Mouse (Mus musculus): ENCODE measurements around the gene Tspan9. TPM values are rescaled to one million over a fixed set of nuclear protein-coding genes. Genes with fewer than 3 reads are reported as not detected.

Gene Tspan9
- polyA plus RNA-seq, 1 experiment from 2014 or later, result 102 TPM

DNA sequence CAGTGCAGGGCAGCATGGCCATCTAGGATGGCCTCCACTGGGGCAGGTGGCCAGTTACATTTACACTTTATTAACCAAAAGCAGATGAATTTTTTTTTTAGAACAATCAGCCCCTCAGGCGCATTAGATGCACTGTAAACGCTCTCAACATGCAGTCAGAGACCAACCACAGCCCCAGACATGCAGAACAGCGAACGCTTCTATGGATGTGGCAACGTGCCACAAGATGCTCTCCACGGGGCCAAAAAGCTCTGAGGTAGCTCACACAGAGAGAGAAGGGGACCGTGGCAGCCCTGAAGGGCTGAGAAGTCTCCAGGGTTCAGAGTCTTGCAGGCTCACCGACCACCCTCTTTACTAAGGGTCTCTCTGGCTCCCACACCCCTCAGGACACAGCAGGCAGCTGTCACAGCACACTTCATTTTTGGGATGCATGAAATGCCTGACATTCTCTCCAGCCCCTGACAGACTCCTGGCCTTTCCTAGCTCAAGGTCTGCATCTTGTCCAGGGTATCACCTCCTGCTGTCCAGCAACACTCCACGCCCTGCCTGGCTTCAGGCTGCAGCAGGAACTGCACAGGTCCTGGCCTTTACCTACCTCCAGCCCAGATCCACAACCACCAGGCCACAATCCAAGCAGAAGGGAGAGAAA is 63.7 kb downstream of the Tspan9 start:
- ATAC-seq, result no peak
- no peaks in the 10 kb centered on the region for H3K27me3 ChIP-seq (replicated peaks)
- H3K9ac ChIP-seq, result no peak overlapping the region
- no peaks in the 10 kb centered on the region for H3K36me3 ChIP-seq
- H3K9me3 ChIP-seq, result no peaks in the 10 kb centered on the region
- 67% methylated on average over 9 of the region's 9 CpGs for WGBS
- H3K4me2 ChIP-seq (replicated peaks), result no peak overlapping the region
- H3K27ac ChIP-seq, result no peak overlapping the region
- H3K4me1 ChIP-seq (replicated peaks), result peaks cover 41% of the 10 kb centered on the region
- no peak overlapping the region for H3K4me3 ChIP-seq (replicated peaks)

DNA sequence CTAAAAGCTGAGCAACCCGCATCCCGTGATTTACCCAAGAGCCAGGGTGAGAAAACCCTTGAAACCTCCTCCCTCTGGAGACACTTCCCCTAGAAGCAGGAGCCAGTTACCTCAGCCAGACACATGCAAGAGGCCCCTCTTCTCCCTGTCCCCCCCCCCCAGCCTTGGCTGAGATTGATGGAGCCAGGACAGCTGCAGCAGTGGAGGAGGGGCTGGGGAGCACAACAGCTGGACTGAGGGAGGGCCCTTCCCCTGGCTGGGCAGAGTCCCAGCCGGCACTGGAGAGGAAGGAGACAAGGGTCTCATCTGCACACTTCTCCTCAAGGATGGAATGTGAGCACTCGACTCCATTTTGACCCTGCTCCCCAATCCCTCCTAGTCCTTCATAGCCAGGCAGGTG is 64.9 kb downstream of the Tspan9 start:
- Histone ChIP-seq H3K4me2 (replicated peaks) (no peak overlapping the region), H3K4me3 (replicated peaks) (no peak overlapping the region), H3K9ac (no peak overlapping the region), H3K27ac (peak overlapping the region; percentile 1; the same call in 1 of the 2 replicates), H3K4me1 (replicated peaks) (peaks cover 41% of the 10 kb centered on the region), H3K27me3 (replicated peaks) (no peaks in the 10 kb centered on the region), H3K9me3 (no peaks in the 10 kb centered on the region), H3K36me3 (no peaks in the 10 kb centered on the region)
- WGBS, result 27% methylated on average over 4 of the region's 4 CpGs
- peak; percentile 77 for ATAC-seq

DNA sequence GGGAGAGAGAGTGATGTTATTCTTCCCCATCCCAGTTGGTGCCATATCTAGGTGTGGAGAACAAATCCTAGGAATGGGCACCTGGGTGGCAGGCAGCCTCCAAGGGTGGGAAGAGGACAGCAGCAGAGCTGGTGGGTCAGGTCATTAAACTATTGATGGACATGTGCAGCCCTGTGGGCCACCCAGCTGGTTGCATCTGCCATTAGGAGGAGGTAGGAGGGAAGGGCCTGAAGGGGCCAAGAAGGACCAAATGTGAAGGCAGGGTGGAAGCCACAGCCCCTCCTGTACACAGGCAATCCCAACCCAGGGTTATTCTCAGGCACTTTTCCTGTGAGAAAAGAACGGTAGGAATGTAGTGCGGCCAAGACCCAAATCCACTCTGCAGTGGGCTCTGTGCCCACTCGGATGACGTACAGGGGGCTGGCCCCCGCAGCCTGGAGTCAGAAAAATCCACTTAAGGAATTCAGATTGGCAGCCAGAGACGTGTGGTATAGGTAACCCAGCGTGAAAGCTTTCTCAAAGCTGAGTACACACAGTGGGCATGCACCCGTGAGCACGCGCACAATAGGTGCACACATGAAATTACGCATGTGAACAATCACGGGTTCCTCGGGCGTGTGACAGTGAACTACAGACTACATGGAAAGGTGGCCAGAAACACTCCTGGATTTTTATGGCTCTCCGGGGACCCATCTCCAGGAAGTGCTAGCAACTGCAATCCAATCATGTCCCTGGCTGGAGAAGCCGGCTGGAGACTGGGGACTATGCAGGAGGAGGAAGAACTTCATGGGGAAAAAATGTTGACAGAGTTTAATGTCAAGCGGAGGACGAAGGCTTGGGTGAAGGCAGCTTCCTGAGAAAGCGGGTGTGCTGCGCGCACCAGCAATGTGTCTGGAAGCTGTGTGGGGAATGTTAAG is 67.0 kb downstream of the Tspan9 start:
- Histone ChIP-seq H3K27ac (peak overlapping the region; percentile 56), H3K9ac (no peak overlapping the region), H3K9me3 (no peaks in the 10 kb centered on the region), H3K4me3 (replicated peaks) (no peak overlapping the region), H3K4me1 (replicated peaks) (peaks cover 41% of the 10 kb centered on the region), H3K27me3 (replicated peaks) (no peaks in the 10 kb centered on the region), H3K4me2 (replicated peaks) (no peak overlapping the region), H3K36me3 (no peaks in the 10 kb centered on the region)
- ATAC-seq, result peak; percentile 48
- WGBS, result 62% methylated on average over 21 of the region's 21 CpGs

DNA sequence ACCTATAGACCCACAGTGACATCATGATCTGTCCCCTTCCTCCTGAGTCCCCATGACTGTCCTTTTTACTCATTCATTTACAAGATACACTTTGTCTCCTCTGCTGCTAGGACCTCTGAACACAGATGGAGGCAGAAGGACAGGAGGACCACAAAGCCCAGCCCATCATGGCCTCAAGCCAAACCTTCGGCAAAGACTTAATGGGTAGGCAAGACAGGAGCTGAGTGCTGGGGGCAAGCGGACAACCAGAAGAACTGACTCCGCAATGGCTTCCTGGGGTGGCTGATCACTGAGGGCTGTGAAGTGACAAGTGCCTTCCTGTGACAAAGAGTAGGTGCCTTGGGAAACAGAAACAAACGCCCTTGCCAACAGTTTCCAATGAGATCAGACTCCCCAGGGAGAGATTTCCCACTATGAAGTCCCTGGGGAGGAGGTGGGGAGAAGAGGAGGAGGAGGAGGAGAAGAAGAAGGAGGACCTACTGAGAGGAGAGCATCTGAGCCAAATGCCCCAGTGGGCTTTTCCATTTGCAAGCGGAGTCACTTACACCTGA is 67.9 kb downstream of the Tspan9 start:
- Histone ChIP-seq H3K4me1 (replicated peaks) (peaks cover 41% of the 10 kb centered on the region), H3K27me3 (replicated peaks) (no peaks in the 10 kb centered on the region), H3K36me3 (no peaks in the 10 kb centered on the region), H3K4me2 (replicated peaks) (no peak overlapping the region), H3K27ac (no peak overlapping the region), H3K4me3 (replicated peaks) (no peak overlapping the region), H3K9me3 (no peaks in the 10 kb centered on the region), H3K9ac (no peak overlapping the region)
- 69% methylated on average over 5 of the region's 5 CpGs for WGBS
- ATAC-seq, result no peak

DNA sequence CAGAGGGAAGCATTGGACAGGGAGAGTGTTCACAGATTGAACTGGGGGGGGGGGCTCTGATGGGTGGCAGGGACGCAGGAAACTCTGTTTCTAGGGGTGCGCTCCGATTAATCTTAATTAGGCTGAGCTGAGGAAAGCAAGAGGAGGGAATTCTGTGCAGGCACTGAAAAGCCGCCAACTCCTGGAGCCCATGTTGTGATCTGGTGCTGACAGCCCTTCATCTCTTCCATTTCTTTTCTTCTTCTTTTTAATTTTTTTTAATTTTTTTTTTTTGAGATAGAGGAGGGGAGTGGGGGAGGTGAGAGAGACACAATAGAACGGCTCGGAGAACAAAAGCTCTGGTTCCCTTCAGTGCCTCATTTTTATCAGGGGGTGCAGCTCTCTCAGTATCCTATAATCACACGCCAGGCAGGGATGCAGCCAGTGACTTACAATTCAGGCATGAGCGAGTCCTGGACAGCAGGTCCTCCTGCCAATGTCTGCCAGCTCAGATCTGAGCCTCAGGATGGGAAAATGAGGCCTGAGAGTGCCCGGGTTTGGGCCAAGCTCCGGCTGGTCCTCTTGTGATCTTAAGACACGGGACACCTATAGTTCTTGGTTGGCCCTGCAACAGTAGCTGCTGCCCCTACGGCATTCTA is 72.4 kb downstream of the Tspan9 start:
- Histone ChIP-seq H3K9me3 (no peaks in the 10 kb centered on the region), H3K27me3 (replicated peaks) (no peaks in the 10 kb centered on the region), H3K4me3 (replicated peaks) (no peak overlapping the region), H3K36me3 (no peaks in the 10 kb centered on the region), H3K9ac (no peak overlapping the region), H3K27ac (no peak overlapping the region), H3K4me2 (replicated peaks) (no peak overlapping the region), H3K4me1 (replicated peaks) (peaks cover 14% of the 10 kb centered on the region)
- 85% methylated on average over 12 of the region's 12 CpGs for WGBS
- no peak for ATAC-seq

DNA sequence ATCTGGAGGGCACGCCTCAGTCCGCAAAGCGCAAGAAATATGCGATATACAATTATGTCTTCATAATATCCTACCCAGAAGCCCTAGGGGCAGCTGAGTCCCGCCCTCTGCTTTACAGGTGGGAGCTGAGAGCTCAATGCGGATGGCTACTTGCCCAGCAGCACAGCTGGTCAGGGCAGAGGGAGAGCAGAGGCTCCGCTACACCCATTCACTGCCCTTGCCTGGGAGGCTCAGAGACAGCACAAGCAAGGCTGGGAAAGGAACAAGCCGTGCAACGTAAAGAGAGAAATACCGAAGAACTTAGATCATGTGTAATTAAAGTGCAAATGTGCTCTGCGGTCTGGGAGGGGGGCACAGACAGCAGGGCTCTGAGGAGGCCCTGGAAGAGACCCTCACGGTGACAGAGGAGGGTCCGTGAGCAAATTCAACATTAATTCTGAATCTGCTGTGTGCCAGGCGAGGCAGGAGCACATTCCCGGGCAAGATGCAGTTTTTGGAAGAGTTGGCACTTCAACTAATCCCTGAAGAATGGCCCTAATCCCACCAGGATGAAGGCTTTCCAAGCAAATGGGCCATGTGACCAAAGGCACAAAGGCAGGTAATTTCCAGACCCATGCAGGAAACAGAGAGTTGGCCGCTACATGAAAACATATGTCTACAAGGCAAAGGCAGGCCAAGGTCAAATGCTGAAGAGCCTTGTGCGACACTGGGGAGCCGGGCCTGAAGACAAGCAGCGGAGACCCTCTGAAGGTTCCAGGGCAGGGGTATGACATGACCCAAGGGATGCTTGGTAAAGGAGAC is 73.1 kb downstream of the Tspan9 start:
- Histone ChIP-seq H3K4me2 (replicated peaks) (no peak overlapping the region), H3K36me3 (no peaks in the 10 kb centered on the region), H3K9ac (no peak overlapping the region), H3K27ac (no peak overlapping the region), H3K4me1 (replicated peaks) (peaks cover 14% of the 10 kb centered on the region), H3K4me3 (replicated peaks) (no peak overlapping the region), H3K9me3 (no peaks in the 10 kb centered on the region), H3K27me3 (replicated peaks) (no peaks in the 10 kb centered on the region)
- no peak for ATAC-seq
- WGBS, result 78% methylated on average over 19 of the region's 19 CpGs

DNA sequence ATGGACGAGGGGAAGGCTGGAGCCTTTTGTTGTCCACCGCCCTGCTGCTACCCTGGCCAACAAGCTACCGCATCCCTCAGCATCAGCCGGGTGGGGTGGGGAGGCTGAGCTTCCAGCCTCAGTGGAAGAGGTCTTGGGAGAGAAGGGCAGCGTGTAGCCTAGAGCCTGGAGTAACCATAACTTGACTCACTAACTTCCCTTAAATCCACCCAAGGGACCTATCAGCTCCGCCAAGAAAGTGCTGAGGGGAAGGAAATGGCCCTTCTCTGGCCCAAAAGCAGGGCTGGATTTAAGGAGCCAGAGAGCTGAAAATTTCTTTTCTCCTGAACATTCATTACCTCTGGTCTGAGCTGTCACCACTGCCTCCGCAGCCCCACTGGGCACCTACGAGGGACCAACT is 75.2 kb downstream of the Tspan9 start:
- no peaks in the 10 kb centered on the region for H3K36me3 ChIP-seq
- H3K4me3 ChIP-seq (replicated peaks), result no peak overlapping the region
- peaks cover 16% of the 10 kb centered on the region for H3K4me1 ChIP-seq (replicated peaks)
- no peaks in the 10 kb centered on the region for H3K9me3 ChIP-seq
- no peak overlapping the region for H3K4me2 ChIP-seq (replicated peaks)
- WGBS, result 84% methylated on average over 8 of the region's 8 CpGs
- no peak overlapping the region for H3K9ac ChIP-seq
- no peaks in the 10 kb centered on the region for H3K27me3 ChIP-seq (replicated peaks)
- no peak for ATAC-seq
- H3K27ac ChIP-seq, result no peak overlapping the region

DNA sequence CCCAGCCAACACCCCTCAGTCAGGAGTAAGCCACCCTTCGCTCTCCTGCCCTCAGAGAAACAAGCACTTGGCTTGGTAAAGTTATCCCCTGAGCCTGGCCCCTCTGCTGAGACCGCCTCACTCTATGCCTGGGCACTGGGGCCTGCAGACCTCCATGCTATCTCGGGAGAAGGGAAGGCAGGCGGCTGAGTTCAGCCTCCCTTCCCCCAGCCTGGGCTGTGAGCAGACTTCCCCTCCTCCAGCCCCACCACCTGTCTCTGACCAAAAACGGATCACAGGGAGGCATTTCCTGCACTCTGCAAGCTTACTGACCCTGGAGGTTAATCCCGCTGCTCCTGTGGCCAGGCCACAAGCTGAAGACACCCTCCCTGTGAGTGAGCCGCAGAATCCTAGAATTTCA is 77.4 kb downstream of the Tspan9 start:
- peak; percentile 56 for ATAC-seq
- Histone ChIP-seq H3K4me1 (replicated peaks) (peaks cover 16% of the 10 kb centered on the region), H3K4me2 (replicated peaks) (no peak overlapping the region), H3K27ac (no peak overlapping the region), H3K36me3 (no peaks in the 10 kb centered on the region), H3K9me3 (no peaks in the 10 kb centered on the region), H3K27me3 (replicated peaks) (no peaks in the 10 kb centered on the region), H3K4me3 (replicated peaks) (no peak overlapping the region), H3K9ac (no peak overlapping the region)
- WGBS, result 29% methylated on average over 7 of the region's 7 CpGs

DNA sequence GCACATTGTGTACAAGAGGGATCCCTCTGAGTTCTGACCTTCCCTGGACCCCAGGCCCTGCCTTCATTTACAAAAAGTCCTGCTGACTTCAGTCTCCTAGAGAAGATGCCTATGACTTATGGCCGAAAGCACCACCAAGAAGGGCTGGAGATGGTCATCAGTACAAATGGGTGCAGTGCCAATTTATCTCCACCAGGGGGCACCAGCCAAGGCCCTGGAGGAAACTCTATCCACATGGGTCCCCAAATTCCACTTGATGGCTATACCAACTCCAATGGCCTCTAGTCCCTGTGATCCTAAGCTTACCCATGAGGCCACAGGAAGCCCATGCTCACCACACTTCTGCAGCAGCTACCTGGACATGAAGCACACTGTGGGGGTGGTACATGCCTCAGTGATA is 79.9 kb downstream of the Tspan9 start:
- Histone ChIP-seq H3K27me3 (replicated peaks) (no peaks in the 10 kb centered on the region), H3K4me3 (replicated peaks) (no peak overlapping the region), H3K36me3 (no peaks in the 10 kb centered on the region), H3K4me2 (replicated peaks) (no peak overlapping the region), H3K9me3 (no peaks in the 10 kb centered on the region), H3K9ac (no peak overlapping the region), H3K4me1 (replicated peaks) (peaks cover 16% of the 10 kb centered on the region), H3K27ac (no peak overlapping the region)
- 89% methylated on average over 1 of the region's 1 CpGs for WGBS
- ATAC-seq, result no peak

DNA sequence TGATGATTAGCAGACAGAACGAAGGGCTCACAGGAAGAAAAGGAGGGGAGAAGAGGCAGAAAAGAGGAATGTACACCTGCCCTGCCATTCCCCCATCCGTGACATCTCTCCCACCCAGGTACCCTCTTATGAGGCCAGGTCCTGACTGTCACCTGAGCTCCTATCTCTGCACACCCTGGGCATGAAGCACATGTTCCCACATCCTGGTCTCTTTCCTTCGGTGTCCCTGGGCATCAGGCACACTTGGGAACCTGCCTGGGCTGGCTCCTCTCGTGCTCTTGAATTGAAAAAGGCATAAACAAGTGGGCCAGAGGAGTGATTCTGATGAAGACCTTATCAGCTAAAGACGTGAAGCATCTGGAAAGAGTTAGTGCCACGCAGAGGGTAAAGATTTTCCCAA is 80.6 kb downstream of the Tspan9 start:
- Histone ChIP-seq H3K4me1 (replicated peaks) (peaks cover 16% of the 10 kb centered on the region), H3K4me2 (replicated peaks) (no peak overlapping the region), H3K9ac (no peak overlapping the region), H3K27me3 (replicated peaks) (no peaks in the 10 kb centered on the region), H3K9me3 (no peaks in the 10 kb centered on the region), H3K4me3 (replicated peaks) (no peak overlapping the region), H3K27ac (no peak overlapping the region), H3K36me3 (no peaks in the 10 kb centered on the region)
- no peak for ATAC-seq
- 88% methylated on average over 6 of the region's 6 CpGs for WGBS

DNA sequence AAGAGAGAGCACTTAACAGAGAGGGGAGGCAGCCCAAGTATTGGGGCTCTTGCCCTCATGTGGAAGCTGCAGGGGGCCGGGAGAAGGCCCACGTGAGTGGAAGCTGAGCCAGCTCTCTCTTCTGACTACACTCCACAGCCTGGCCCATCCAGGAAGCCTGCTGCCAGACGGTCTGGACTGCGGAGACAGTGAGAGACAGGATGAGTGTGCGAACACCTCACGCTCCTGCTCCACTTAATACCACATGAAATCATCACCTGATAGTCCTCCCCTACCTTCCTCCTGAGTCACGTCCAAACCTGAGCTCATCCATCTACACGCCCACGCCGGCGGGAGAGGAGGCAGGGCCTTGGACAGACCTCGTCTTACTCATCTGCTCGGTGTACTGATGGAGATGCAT is 81.2 kb downstream of the Tspan9 start:
- H3K4me1 ChIP-seq (replicated peaks), result peaks cover 16% of the 10 kb centered on the region
- no peak overlapping the region for H3K27ac ChIP-seq
- no peak overlapping the region for H3K4me2 ChIP-seq (replicated peaks)
- 0 out of 2 replicates have a peak, but pooled peaks have one; percentile 13 for ATAC-seq
- WGBS, result 89% methylated on average over 13 of the region's 13 CpGs
- no peak overlapping the region for H3K4me3 ChIP-seq (replicated peaks)
- H3K36me3 ChIP-seq, result no peaks in the 10 kb centered on the region
- H3K27me3 ChIP-seq (replicated peaks), result no peaks in the 10 kb centered on the region
- no peak overlapping the region for H3K9ac ChIP-seq
- H3K9me3 ChIP-seq, result no peaks in the 10 kb centered on the region

DNA sequence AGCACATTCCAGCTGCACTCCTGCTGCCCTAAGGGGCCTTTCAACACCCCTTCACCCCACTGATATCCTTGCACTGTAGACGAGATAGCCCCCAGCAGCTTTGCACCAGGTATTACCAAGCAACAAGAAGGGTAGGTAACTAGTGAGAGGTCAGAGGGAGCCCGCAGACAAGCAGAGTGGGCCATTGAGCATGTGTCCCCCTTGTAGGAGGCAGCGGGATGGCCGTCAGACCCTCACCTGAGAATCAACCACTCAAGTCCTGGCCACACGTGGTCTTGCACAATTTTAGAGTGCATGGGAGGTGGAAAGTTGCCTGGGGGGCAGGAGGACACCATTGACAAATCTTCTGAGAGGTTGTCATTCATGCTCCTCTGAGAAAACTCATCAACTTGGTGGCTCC is 82.1 kb downstream of the Tspan9 start:
- ATAC-seq, result no peak
- H3K9me3 ChIP-seq, result no peaks in the 10 kb centered on the region
- no peak overlapping the region for H3K9ac ChIP-seq
- H3K36me3 ChIP-seq, result no peaks in the 10 kb centered on the region
- no peaks in the 10 kb centered on the region for H3K27me3 ChIP-seq (replicated peaks)
- H3K4me2 ChIP-seq (replicated peaks), result no peak overlapping the region
- peaks cover 13% of the 10 kb centered on the region for H3K4me1 ChIP-seq (replicated peaks)
- 83% methylated on average over 5 of the region's 5 CpGs for WGBS
- no peak overlapping the region for H3K4me3 ChIP-seq (replicated peaks)
- H3K27ac ChIP-seq, result no peak overlapping the region

Measured in intestine, embryonic 15.5 days (tissue).